Comparison of ENCODE assay signal across 8 mouse cellular contexts in genomic region chr5:125273666-125274109, GRCm38 (mm10).
A peak's percentile ranks its signal among the peaks of the same experiment; 100 is the strongest.
DNase-seq lines count a peak whose midpoint lies in the region; ATAC-seq and TF ChIP-seq lines count a peak whose summit lies in the region.

No protein-coding gene starts in this region.

- no peaks in the 10 kb centered on the region for H3K36me3 ChIP-seq in kidney, adult 2 months (ENCODE audit: control insufficient read depth, insufficient read depth, low read length)
- H3K36me3 ChIP-seq in limb, embryonic 14.5 days (ENCODE audit: control insufficient read depth, insufficient read depth, low read length) = peaks cover 11% of the 10 kb centered on the region; the same call in 1 of the 2 replicates
- H3K36me3 ChIP-seq in thymus, adult 2 months (ENCODE audit: control insufficient read depth, insufficient read depth, low read length) = no peaks in the 10 kb centered on the region

- DNase-seq in A20 (ENCODE audit: low read depth, low spot score) (peak; percentile 88), R1 (ENCODE audit: low read depth, low spot score) (peak; percentile 80)
- DNase-seq in embryo, embryonic 10 days (ENCODE audit: low spot score) = peak; percentile 54
- peak; percentile 52 to 76 for DNase-seq in gastrocnemius, postnatal 4 days (ENCODE audit: low spot score in 2 of 2)
- peak; percentile 51 for DNase-seq in kidney, adult 2 months
- peak; percentile 74 for DNase-seq in limb, embryonic 14.5 days (ENCODE audit: low spot score)
- DNase-seq in monocyte, adult 2 months (ENCODE audit: low read depth in 1 of 2, low spot score in 2 of 2) = peak; percentile 64
- peak; percentile 33 for DNase-seq in thymus, adult 2 months

- no peaks in the 10 kb centered on the region for H3K9me3 ChIP-seq in limb, embryonic 14.5 days (ENCODE audit: control insufficient read depth, low read length)

- WGBS in kidney, adult 2 months = 25% methylated on average over 8 of the region's 8 CpGs
- WGBS in limb, embryonic 14.5 days = 20% methylated on average over 8 of the region's 8 CpGs
- WGBS in thymus, adult 2 months = 31% methylated on average over 8 of the region's 8 CpGs

- no peak for TF ChIP-seq POLR2A in kidney, adult 2 months (IDR thresholded peaks at IDR 0.05; ENCODE audit: low read depth, low read length)
- no peak for TF ChIP-seq POLR2A in limb, embryonic 14.5 days (IDR thresholded peaks at IDR 0.05; ENCODE audit: borderline replicate concordance, extremely low read depth, insufficient read depth, insufficient read length)
- no peak for TF ChIP-seq POLR2A in thymus, adult 2 months (IDR thresholded peaks at IDR 0.05; ENCODE audit: control insufficient read depth, extremely low read depth, insufficient read depth, low read length, poor library complexity)

- no peak overlapping the region for H3K27ac ChIP-seq in kidney, adult 2 months (ENCODE audit: insufficient read depth, low read depth, low read length)
- H3K27ac ChIP-seq in limb, embryonic 14.5 days (replicated peaks; ENCODE audit: low read depth, low read length) = no peak overlapping the region; the same call in 1 of the 2 replicates
- H3K27ac ChIP-seq in thymus, adult 2 months (ENCODE audit: control insufficient read depth, insufficient read depth, low read length) = no peak overlapping the region

- TF ChIP-seq CTCF in kidney, adult 2 months (conservative IDR thresholded peaks at IDR 0.05; ENCODE audit: insufficient read depth, insufficient read length, low read depth, low read length) = peak; percentile 61
- 0 out of 2 replicates have a peak, but pooled peaks have one; percentile 21 for TF ChIP-seq CTCF in thymus, adult 2 months (IDR thresholded peaks at IDR 0.05; ENCODE audit: borderline replicate concordance, control insufficient read depth, extremely low read depth, insufficient read depth, low read length, poor library complexity)

- H3K4me3 ChIP-seq in kidney, adult 2 months (ENCODE audit: insufficient read depth, low read depth, low read length) = no peak overlapping the region
- H3K4me3 ChIP-seq in limb, embryonic 14.5 days (replicated peaks; ENCODE audit: low read length) = no peak overlapping the region
- H3K4me3 ChIP-seq in thymus, adult 2 months (ENCODE audit: control insufficient read depth, insufficient read depth, low read length) = no peak overlapping the region

- 0 out of 2 replicates have a peak overlapping the region, but pooled peaks have one; percentile 21 for H3K9ac ChIP-seq in limb, embryonic 14.5 days (ENCODE audit: low read depth, low read length, severe bottlenecking)

- H3K4me1 ChIP-seq in kidney, adult 2 months (ENCODE audit: control insufficient read depth, insufficient read depth, low read length) = no peaks in the 10 kb centered on the region
- H3K4me1 ChIP-seq in limb, embryonic 14.5 days (ENCODE audit: control insufficient read depth, insufficient read depth, low read length) = peaks cover 10% of the 10 kb centered on the region
- no peaks in the 10 kb centered on the region; the same call in 1 of the 2 replicates for H3K4me1 ChIP-seq in thymus, adult 2 months (replicated peaks; ENCODE audit: control insufficient read depth, insufficient read depth, low read length)

- H3K4me2 ChIP-seq in limb, embryonic 14.5 days (replicated peaks; ENCODE audit: low read depth, low read length, severe bottlenecking) = peak overlapping the region; percentile 18

- H3K27me3 ChIP-seq in kidney, adult 2 months (replicated peaks; ENCODE audit: control insufficient read depth, insufficient read depth, low read length) = no peaks in the 10 kb centered on the region
- no peaks in the 10 kb centered on the region for H3K27me3 ChIP-seq in limb, embryonic 14.5 days (ENCODE audit: control insufficient read depth, insufficient read depth, low read length)
- no peaks in the 10 kb centered on the region for H3K27me3 ChIP-seq in thymus, adult 2 months (ENCODE audit: control insufficient read depth, insufficient read depth, low read length)

- ATAC-seq in limb, embryonic 14.5 days (ENCODE audit: low FRiP score, low read depth) = peak; percentile 49

Comparison
In these comparisons a context has a peak if more than half of its experiments do, and no peak if none do; other contexts are left out.
1. DNase-seq: peak in every context shown above with its lines; median percentile 88 in A20; 80 in R1; 74 in limb, embryonic 14.5 days; 64 in gastrocnemius, postnatal 4 days; 64 in monocyte, adult 2 months; 54 in embryo, embryonic 10 days; 51 in kidney, adult 2 months; 33 in thymus, adult 2 months.